Mouse (Mus musculus) forebrain, embryonic 13.5 days (tissue): ENCODE measurements at regions not wholly inside any gene's neighbourhood (a gene's known extent, or its start where the extent isn't known, plus 50 kb on each side); places are given as distances from the start of the nearest gene placed in this dataset.

Experiments used
- ATAC-seq: fragments of 200-750 bp; cut with Nextera tagmentation; 2 replicates; pipeline ENCODE4 v1.8.0; 2017
- H3K27ac ChIP-seq: fragments of 300-500 bp; sonication (generic); 2 replicates; pipeline ENCODE4 v1.5.1; 2015; ENCODE audit warnings: inconsistent platforms, mild to moderate bottlenecking, moderate library complexity
- H3K27me3 ChIP-seq: fragments of 300-500 bp; sonication (generic); 2 replicates; pipeline ENCODE4 v1.6.1; 2015; ENCODE audit warnings: mild to moderate bottlenecking, inconsistent platforms
- H3K36me3 ChIP-seq: fragments of 300-500 bp; sonication (generic); 2 replicates; pipeline ENCODE4 v1.6.1; 2015; ENCODE audit warnings: mild to moderate bottlenecking, inconsistent platforms; ENCODE audit not compliant: poor library complexity, severe bottlenecking
- H3K4me1 ChIP-seq: fragments of 300-500 bp; sonication (generic); 2 replicates; pipeline ENCODE4 v1.6.1; 2015; ENCODE audit warnings: inconsistent platforms
- H3K4me2 ChIP-seq: fragments of 300-500 bp; sonication (generic); 2 replicates; pipeline ENCODE4 v1.6.1; 2015; ENCODE audit warnings: inconsistent platforms, mild to moderate bottlenecking, moderate library complexity
- H3K4me3 ChIP-seq: fragments of 300-500 bp; sonication (generic); 2 replicates; pipeline ENCODE4 v1.5.1; 2015; ENCODE audit warnings: mild to moderate bottlenecking, inconsistent platforms
- H3K9ac ChIP-seq: fragments of 300-500 bp; sonication (generic); 2 replicates; pipeline ENCODE4 v1.6.1; 2015; ENCODE audit warnings: mild to moderate bottlenecking, inconsistent platforms
- H3K9me3 ChIP-seq: fragments of 300-500 bp; sonication (generic); replicated peaks from 2 replicates; pipeline ENCODE4 v1.6.1; 2016; ENCODE audit warnings: inconsistent platforms
- WGBS: fragments of 180-500 bp; shearing (Covaris S2); methylation state at CpG from one replicate; pipeline ENCODE4 v1.1.7; 2015; 5-methylcytosine and 5-hydroxymethylcytosine counted together

GRCm38 (mm10) chr6:31115566-31115965, 156.7 kb upstream of the Klf14 start:
- no peak for ATAC-seq
- Histone ChIP-seq H3K36me3 (no peaks in the 10 kb centered on the region), H3K9ac (no peak overlapping the region), H3K9me3 (no peaks in the 10 kb centered on the region), H3K4me2 (no peak overlapping the region), H3K27ac (no peak overlapping the region), H3K27me3 (no peaks in the 10 kb centered on the region), H3K4me3 (no peak overlapping the region), H3K4me1 (peaks cover 39% of the 10 kb centered on the region)
- 87% methylated on average over 4 of the region's 4 CpGs for WGBS

GRCm38 (mm10) chr6:31116365-31116764, 157.5 kb upstream of the Klf14 start:
- 90% methylated on average over 6 of the region's 6 CpGs for WGBS
- Histone ChIP-seq H3K9me3 (no peaks in the 10 kb centered on the region), H3K9ac (no peak overlapping the region), H3K4me1 (peaks cover 40% of the 10 kb centered on the region), H3K4me2 (no peak overlapping the region), H3K36me3 (no peaks in the 10 kb centered on the region), H3K4me3 (no peak overlapping the region), H3K27ac (no peak overlapping the region), H3K27me3 (no peaks in the 10 kb centered on the region)
- ATAC-seq: no peak

- WGBS: 92% methylated on average over 12 of the region's 12 CpGs
- Histone ChIP-seq H3K36me3 (no peaks in the 10 kb centered on the region), H3K27ac (no peak overlapping the region), H3K9me3 (no peaks in the 10 kb centered on the region), H3K4me2 (no peak overlapping the region), H3K4me3 (no peak overlapping the region), H3K27me3 (no peaks in the 10 kb centered on the region), H3K4me1 (peaks cover 33% of the 10 kb centered on the region), H3K9ac (no peak overlapping the region)
- ATAC-seq: no peak
Measured at GRCm38 (mm10) chr6:31117666-31118065, 158.8 kb upstream of the Klf14 start.

GRCm38 (mm10) chr6:31121008-31121407, 162.1 kb upstream of the Klf14 start:
- no peak for ATAC-seq
- Histone ChIP-seq H3K4me2 (no peak overlapping the region), H3K36me3 (no peaks in the 10 kb centered on the region), H3K9ac (no peak overlapping the region), H3K27ac (no peak overlapping the region), H3K27me3 (no peaks in the 10 kb centered on the region), H3K4me3 (no peak overlapping the region), H3K9me3 (no peaks in the 10 kb centered on the region), H3K4me1 (peaks cover 13% of the 10 kb centered on the region; the same call in 1 of the 2 replicates)
- WGBS: 29% methylated on average over 8 of the region's 8 CpGs

GRCm38 (mm10) chr6:31122895-31123294, 164.0 kb upstream of the Klf14 start:
- peaks cover 8% of the 10 kb centered on the region; the same call in 1 of the 2 replicates for H3K4me1 ChIP-seq
- 87% methylated on average over 5 of the region's 5 CpGs for WGBS

GRCm38 (mm10) chr6:31123342-31123990, 164.6 kb upstream of the Klf14 start:
- ATAC-seq: no peak
- H3K27me3 ChIP-seq: no peaks in the 10 kb centered on the region
- WGBS: 70% methylated on average over 4 of the region's 4 CpGs
- H3K36me3 ChIP-seq: no peaks in the 10 kb centered on the region
- no peak overlapping the region for H3K4me2 ChIP-seq
- H3K27ac ChIP-seq: no peak overlapping the region
- no peak overlapping the region for H3K4me3 ChIP-seq
- no peak overlapping the region for H3K9ac ChIP-seq
- no peaks in the 10 kb centered on the region for H3K9me3 ChIP-seq
- H3K4me1 ChIP-seq: peaks cover 8% of the 10 kb centered on the region; the same call in 1 of the 2 replicates

More at GRCm38 (mm10) chr6:31122895-31123294, 164.0 kb upstream of the Klf14 start:
- Histone ChIP-seq H3K9me3 (no peaks in the 10 kb centered on the region), H3K27ac (no peak overlapping the region), H3K9ac (no peak overlapping the region), H3K4me2 (no peak overlapping the region), H3K27me3 (no peaks in the 10 kb centered on the region), H3K4me3 (no peak overlapping the region), H3K36me3 (no peaks in the 10 kb centered on the region)
- ATAC-seq: no peak

GRCm38 (mm10) chr6:31124076-31124475, 165.2 kb upstream of the Klf14 start:
- no peak overlapping the region for H3K4me2 ChIP-seq
- H3K4me3 ChIP-seq: no peak overlapping the region
- H3K27me3 ChIP-seq: no peaks in the 10 kb centered on the region
- no peaks in the 10 kb centered on the region for H3K36me3 ChIP-seq
- H3K9me3 ChIP-seq: no peaks in the 10 kb centered on the region
- 77% methylated on average over 6 of the region's 6 CpGs for WGBS
- H3K9ac ChIP-seq: no peak overlapping the region
- H3K4me1 ChIP-seq: peaks cover 8% of the 10 kb centered on the region; the same call in 1 of the 2 replicates
- ATAC-seq: no peak
- H3K27ac ChIP-seq: no peak overlapping the region

GRCm38 (mm10) chr6:31124872-31125271, 166.0 kb upstream of the Klf14 start:
- no peak for ATAC-seq
- peaks cover 8% of the 10 kb centered on the region; the same call in 1 of the 2 replicates for H3K4me1 ChIP-seq
- H3K27ac ChIP-seq: no peak overlapping the region
- H3K4me2 ChIP-seq: no peak overlapping the region
- no peak overlapping the region for H3K4me3 ChIP-seq
- H3K36me3 ChIP-seq: no peaks in the 10 kb centered on the region
- H3K27me3 ChIP-seq: no peaks in the 10 kb centered on the region
- 96% methylated on average over 4 of the region's 4 CpGs for WGBS
- H3K9ac ChIP-seq: no peak overlapping the region
- H3K9me3 ChIP-seq: no peaks in the 10 kb centered on the region

GRCm38 (mm10) chr6:31125328-31126118, 166.6 kb upstream of the Klf14 start:
- 75% methylated on average over 19 of the region's 19 CpGs for WGBS
- H3K36me3 ChIP-seq: no peaks in the 10 kb centered on the region
- peaks cover 8% of the 10 kb centered on the region; the same call in 1 of the 2 replicates for H3K4me1 ChIP-seq
- H3K9ac ChIP-seq: no peak overlapping the region
- H3K27me3 ChIP-seq: no peaks in the 10 kb centered on the region
- no peak for ATAC-seq
- no peak overlapping the region for H3K27ac ChIP-seq
- H3K9me3 ChIP-seq: no peaks in the 10 kb centered on the region
- no peak overlapping the region for H3K4me3 ChIP-seq
- no peak overlapping the region for H3K4me2 ChIP-seq

GRCm38 (mm10) chr6:31126131-31126871, 167.4 kb upstream of the Klf14 start:
- 90% methylated on average over 15 of the region's 15 CpGs for WGBS

GRCm38 (mm10) chr6:31129170-31129569, 170.3 kb upstream of the Klf14 start:
- no peak overlapping the region for H3K4me3 ChIP-seq
- WGBS: 73% methylated on average over 7 of the region's 7 CpGs
- H3K4me2 ChIP-seq: no peak overlapping the region
- H3K9me3 ChIP-seq: peaks cover 7% of the 10 kb centered on the region; the same call in 1 of the 2 replicates
- H3K36me3 ChIP-seq: no peaks in the 10 kb centered on the region
- no peak overlapping the region for H3K9ac ChIP-seq
- no peak for ATAC-seq
- H3K27ac ChIP-seq: no peak overlapping the region
- no peaks in the 10 kb centered on the region for H3K27me3 ChIP-seq
- 0 out of 2 replicates have a peak, but pooled peaks cover 3% of the 10 kb centered on the region for H3K4me1 ChIP-seq

More at GRCm38 (mm10) chr6:31126131-31126871, 167.4 kb upstream of the Klf14 start:
- Histone ChIP-seq H3K27me3 (no peaks in the 10 kb centered on the region), H3K9ac (no peak overlapping the region), H3K4me3 (no peak overlapping the region), H3K9me3 (no peaks in the 10 kb centered on the region), H3K36me3 (no peaks in the 10 kb centered on the region), H3K27ac (no peak overlapping the region), H3K4me2 (no peak overlapping the region), H3K4me1 (peaks cover 2% of the 10 kb centered on the region; the same call in 1 of the 2 replicates)
- no peak for ATAC-seq

GRCm38 (mm10) chr6:31129987-31130386, 171.1 kb upstream of the Klf14 start:
- no peak for ATAC-seq
- Histone ChIP-seq H3K4me3 (no peak overlapping the region), H3K27ac (no peak overlapping the region), H3K9ac (no peak overlapping the region), H3K4me2 (no peak overlapping the region), H3K4me1 (0 out of 2 replicates have a peak, but pooled peaks cover 3% of the 10 kb centered on the region), H3K27me3 (no peaks in the 10 kb centered on the region), H3K36me3 (no peaks in the 10 kb centered on the region), H3K9me3 (peaks cover 7% of the 10 kb centered on the region; the same call in 1 of the 2 replicates)
- 87% methylated on average over 7 of the region's 7 CpGs for WGBS
